Mouse (Mus musculus) midbrain, embryonic 10.5 days (tissue): Measurements from ENCODE around the gene Telo2. TPM values are rescaled to one million over a fixed set of nuclear protein-coding genes. Genes with fewer than 3 reads are reported as not detected.
A peak's percentile ranks its signal among the peaks of the same experiment; 100 is the strongest.
"Not testable (repeated sequence)": the region's sequence is repeated elsewhere in the genome, so short reads cannot be mapped to it uniquely, and the experiment has no call there.

Source experiments
- DNase-seq: peaks from one replicate; pipeline ENCODE4 v3.0.0-alpha.2; 2017; ENCODE audit warnings: low spot score
- H3K27ac ChIP-seq: fragments of 300-500 bp; sonication (generic); replicated peaks from 2 replicates; pipeline ENCODE4 v1.5.1; 2016; ENCODE audit warnings: mild to moderate bottlenecking
- H3K27me3 ChIP-seq: fragments of 300-500 bp; sonication (generic); 2 replicates; pipeline ENCODE4 v1.6.1; 2016; ENCODE audit warnings: low read depth, mild to moderate bottlenecking; ENCODE audit not compliant: poor library complexity, severe bottlenecking
- H3K36me3 ChIP-seq: fragments of 300-500 bp; sonication (generic); 2 replicates; pipeline ENCODE4 v1.6.1; 2016; ENCODE audit warnings: mild to moderate bottlenecking, moderate library complexity
- H3K4me1 ChIP-seq: fragments of 300-500 bp; sonication (generic); 2 replicates; pipeline ENCODE4 v1.6.1; 2016
- H3K4me3 ChIP-seq: fragments of 300-500 bp; sonication (generic); 2 replicates; pipeline ENCODE4 v1.5.1; 2016; ENCODE audit warnings: mild to moderate bottlenecking, moderate library complexity
- H3K9me3 ChIP-seq: fragments of 300-500 bp; sonication (generic); replicated peaks from 2 replicates; pipeline ENCODE4 v1.6.1; 2016; ENCODE audit warnings: mild to moderate bottlenecking
- WGBS: fragments of 180-500 bp; shearing (Covaris S2); methylation state at CpG from one replicate; pipeline ENCODE4 v1.1.7; 2016; 5-methylcytosine and 5-hydroxymethylcytosine counted together
- polyA plus RNA-seq: library from polyadenylated mRNA; unstranded; fragments of >200 nt; fragmentation: Nextera tagmentation; extraction: Ambion mirVana; gene quantifications from 2 replicates; pipeline ENCODE4 v1.2.1, GENCODE M21; 2016

Gene Telo2
- polyA plus RNA-seq: 51.2 and 51.5 TPM in 2 replicates

- DNase-seq: peak; percentile 92
- Histone ChIP-seq H3K9me3 (no peaks in the 10 kb centered on the region), H3K27ac (peak within 1 kb of the TSS; percentile 95), H3K4me1 (peaks cover 21% of the 10 kb centered on the region), H3K36me3 (peaks cover 34% of the 10 kb centered on the region), H3K4me3 (peak within 1 kb of the TSS; percentile 66), H3K27me3 (no peaks in the 10 kb centered on the region)
- 5% methylated on average over 40 of the region's 40 CpGs for WGBS
These were observed at the start of gene Telo2 for GRCm38 (mm10) chr17:25115664-25116432. TSS of gene Telo2 (minus strand) at chr17:25115967.

GRCm38 (mm10) chr17:25164770-25165169 lies 49.0 kb upstream of the Telo2 start:
- DNase-seq: no peak
- Histone ChIP-seq H3K4me1 (no peaks in the 10 kb centered on the region), H3K27ac (no peak overlapping the region; the same call in 1 of the 2 replicates), H3K9me3 (no peaks in the 10 kb centered on the region), H3K36me3 (peaks cover 19% of the 10 kb centered on the region), H3K4me3 (no peak overlapping the region), H3K27me3 (no peaks in the 10 kb centered on the region)
- 91% methylated on average over 3 of the region's 3 CpGs for WGBS

GRCm38 (mm10) chr17:25163387-25163786 lies 47.6 kb upstream of the Telo2 start:
- Histone ChIP-seq H3K36me3 (peaks cover 32% of the 10 kb centered on the region), H3K27ac (no peak overlapping the region), H3K4me1 (no peaks in the 10 kb centered on the region), H3K4me3 (no peak overlapping the region), H3K27me3 (no peaks in the 10 kb centered on the region), H3K9me3 (no peaks in the 10 kb centered on the region)
- 77% methylated on average over 7 of the region's 7 CpGs for WGBS
- no peak for DNase-seq

- WGBS: 85% methylated on average over 1 of the region's 1 CpGs
- no peaks in the 10 kb centered on the region for H3K27me3 ChIP-seq
- DNase-seq: no peak
These were observed 46.4 kb upstream of the Telo2 start, which contains the start of gene Ccdc154 for GRCm38 (mm10) chr17:25162161-25162560. TSS of gene Ccdc154 (plus strand) at chr17:25162461.

GRCm38 (mm10) chr17:25139960-25140359 lies 24.2 kb upstream of the Telo2 start:
- H3K4me3 ChIP-seq: no peak overlapping the region
- peaks cover 35% of the 10 kb centered on the region for H3K36me3 ChIP-seq
- no peaks in the 10 kb centered on the region for H3K4me1 ChIP-seq
- 71% methylated on average over 4 of the region's 4 CpGs for WGBS
- no peak for DNase-seq
- no peak overlapping the region for H3K27ac ChIP-seq
- no peaks in the 10 kb centered on the region for H3K27me3 ChIP-seq
- H3K9me3 ChIP-seq: no peaks in the 10 kb centered on the region

More at GRCm38 (mm10) chr17:25162161-25162560, 46.4 kb upstream of the Telo2 start, which contains the start of gene Ccdc154:
- H3K9me3 ChIP-seq: no peaks in the 10 kb centered on the region
- H3K27ac ChIP-seq: no peak within 1 kb of the TSS
- peaks cover 43% of the 10 kb centered on the region for H3K36me3 ChIP-seq
- H3K4me1 ChIP-seq: no peaks in the 10 kb centered on the region
- H3K4me3 ChIP-seq: no peak within 1 kb of the TSS

- Histone ChIP-seq H3K9me3 (no peaks in the 10 kb centered on the region), H3K27ac (no peak overlapping the region), H3K4me1 (peaks cover 10% of the 10 kb centered on the region), H3K4me3 (no peak overlapping the region), H3K36me3 (0 out of 2 replicates have a peak, but pooled peaks cover 28% of the 10 kb centered on the region), H3K27me3 (no peaks in the 10 kb centered on the region)
- DNase-seq: no peak
- 93% methylated on average over 1 of the region's 1 CpGs for WGBS
These were observed 23.0 kb upstream of the Telo2 start for GRCm38 (mm10) chr17:25138803-25139202.

- H3K4me1 ChIP-seq: peaks cover 12% of the 10 kb centered on the region
- DNase-seq: no peak
- no peaks in the 10 kb centered on the region for H3K9me3 ChIP-seq
- H3K4me3 ChIP-seq: no peak overlapping the region
- 0 out of 2 replicates have a peak, but pooled peaks cover 15% of the 10 kb centered on the region for H3K36me3 ChIP-seq
- 90% methylated on average over 6 of the region's 6 CpGs for WGBS
- H3K27ac ChIP-seq: no peak overlapping the region
- H3K27me3 ChIP-seq: no peaks in the 10 kb centered on the region
These were observed 19.9 kb upstream of the Telo2 start for GRCm38 (mm10) chr17:25135622-25136021.

GRCm38 (mm10) chr17:25133275-25133698 lies 17.5 kb upstream of the Telo2 start, which contains the start of gene Clcn7:
TSS of gene Clcn7 (plus strand) at chr17:25133391.
- peak within 1 kb of the TSS; percentile 83 for H3K27ac ChIP-seq
- peak within 1 kb of the TSS; percentile 85 for H3K4me3 ChIP-seq
- 0 out of 2 replicates have a peak, but pooled peaks cover 8% of the 10 kb centered on the region for H3K36me3 ChIP-seq
- DNase-seq: peak; percentile 93
- peaks cover 12% of the 10 kb centered on the region for H3K4me1 ChIP-seq
- H3K9me3 ChIP-seq: no peaks in the 10 kb centered on the region
- no peaks in the 10 kb centered on the region for H3K27me3 ChIP-seq
- under 1% methylated on average over 40 of the region's 40 CpGs for WGBS

GRCm38 (mm10) chr17:25130060-25130459 lies 14.3 kb upstream of the Telo2 start:
- WGBS: 93% methylated on average over 1 of the region's 1 CpGs
- H3K27ac ChIP-seq: no peak overlapping the region
- no peak overlapping the region for H3K4me3 ChIP-seq

GRCm38 (mm10) chr17:25127681-25128080 lies 11.9 kb upstream of the Telo2 start:
- WGBS: 84% methylated on average over 9 of the region's 9 CpGs
- no peak for DNase-seq

More at GRCm38 (mm10) chr17:25130060-25130459, 14.3 kb upstream of the Telo2 start:
- Histone ChIP-seq H3K9me3 (no peaks in the 10 kb centered on the region), H3K36me3 (no peaks in the 10 kb centered on the region), H3K4me1 (peaks cover 14% of the 10 kb centered on the region), H3K27me3 (no peaks in the 10 kb centered on the region)
- no peak for DNase-seq

GRCm38 (mm10) chr17:25127079-25127478 lies 11.3 kb upstream of the Telo2 start:
- H3K27me3 ChIP-seq: peaks cover 3% of the 10 kb centered on the region; the same call in 1 of the 2 replicates
- no peak overlapping the region for H3K4me3 ChIP-seq
- no peaks in the 10 kb centered on the region for H3K9me3 ChIP-seq
- H3K27ac ChIP-seq: no peak overlapping the region
- no peaks in the 10 kb centered on the region for H3K36me3 ChIP-seq
- H3K4me1 ChIP-seq: peaks cover 3% of the 10 kb centered on the region; the same call in 1 of the 2 replicates
- DNase-seq: no peak
- 64% methylated on average over 8 of the region's 8 CpGs for WGBS

More at GRCm38 (mm10) chr17:25127681-25128080, 11.9 kb upstream of the Telo2 start:
- H3K36me3 ChIP-seq: no peaks in the 10 kb centered on the region
- H3K27me3 ChIP-seq: peaks cover 3% of the 10 kb centered on the region; the same call in 1 of the 2 replicates
- H3K27ac ChIP-seq: no peak overlapping the region
- H3K4me3 ChIP-seq: no peak overlapping the region
- H3K9me3 ChIP-seq: no peaks in the 10 kb centered on the region
- peaks cover 3% of the 10 kb centered on the region; the same call in 1 of the 2 replicates for H3K4me1 ChIP-seq

GRCm38 (mm10) chr17:25125442-25126060 lies 9.8 kb upstream of the Telo2 start:
- 68% methylated on average over 3 of the region's 3 CpGs for WGBS
- H3K36me3 ChIP-seq: not testable (repeated sequence)

More at GRCm38 (mm10) chr17:25125442-25126060, 9.8 kb upstream of the Telo2 start:
- H3K27me3 ChIP-seq, H3K27ac ChIP-seq, H3K9me3 ChIP-seq, H3K4me1 ChIP-seq, H3K4me3 ChIP-seq, DNase-seq: not testable (repeated sequence)
